Mouse (Mus musculus) liver, adult 2 months (tissue): ENCODE measurements around the gene B4galt1. TPM values are rescaled to one million over a fixed set of nuclear protein-coding genes. Genes with fewer than 3 reads are reported as not detected.

Source experiments
- DNase-seq: peaks from one replicate; pipeline ENCODE4 v3.0.0-alpha.2; 2011; ENCODE audit warnings: low read depth, low spot score; ENCODE audit errors: extremely low read depth
- H3K27ac ChIP-seq: fragments of 200-500 bp; replicated peaks from 2 replicates; pipeline ENCODE4 v1.5.1; 2012; ENCODE audit warnings: low read depth, mild to moderate bottlenecking, control low read depth, inconsistent platforms, low read length; ENCODE audit not compliant: insufficient read depth
- H3K27me3 ChIP-seq: fragments of 200-500 bp; 2 replicates; pipeline ENCODE4 v1.6.1; 2012; ENCODE audit warnings: mild to moderate bottlenecking, moderate library complexity, low read length, inconsistent platforms; ENCODE audit not compliant: control insufficient read depth, insufficient read depth
- H3K36me3 ChIP-seq: fragments of 200-500 bp; 2 replicates; pipeline ENCODE4 v1.6.1; 2012; ENCODE audit warnings: low read length, inconsistent platforms; ENCODE audit not compliant: control insufficient read depth, insufficient read depth
- H3K4me1 ChIP-seq: fragments of 200-500 bp; 2 replicates; pipeline ENCODE4 v1.6.1; 2011; ENCODE audit warnings: low read length; ENCODE audit not compliant: control insufficient read depth, insufficient read depth
- H3K4me3 ChIP-seq: fragments of 200-500 bp; 2 replicates; pipeline ENCODE4 v1.5.1; 2011; ENCODE audit warnings: low read depth, mild to moderate bottlenecking, control low read depth, low read length, moderate library complexity; ENCODE audit not compliant: insufficient read depth
- H3K79me2 ChIP-seq: fragments of 200-500 bp; 2 replicates; pipeline ENCODE4 v1.6.1; 2012; ENCODE audit warnings: inconsistent platforms, mild to moderate bottlenecking, low read length, moderate library complexity; ENCODE audit not compliant: control insufficient read depth, insufficient read depth
- H3K9ac ChIP-seq: fragments of 200-500 bp; 2 replicates; pipeline ENCODE4 v1.6.1; 2012; ENCODE audit warnings: low read depth, mild to moderate bottlenecking, control low read depth, inconsistent platforms, low read length
- CTCF ChIP-seq: fragments of 200-500 bp; IDR thresholded peaks from 2 replicates; pipeline ENCODE4 v1.5.1; 2011; ENCODE audit warnings: low read depth, low read length, control low read depth
- POLR2A ChIP-seq: fragments of 200-500 bp; IDR thresholded peaks from 2 replicates; pipeline ENCODE4 v1.6.1; 2011; ENCODE audit warnings: low read length, control low read depth; ENCODE audit not compliant: insufficient read depth; ENCODE audit errors: extremely low read depth
- WGBS: fragments of 180-500 bp; shearing (Covaris S2); methylation state at CpG from one replicate; pipeline ENCODE4 v1.1.7; 2018; 5-methylcytosine and 5-hydroxymethylcytosine counted together
- polyA plus RNA-seq: library from polyadenylated mRNA; depleted of rRNA; stranded (reverse); fragments of >200 nt; gene quantifications from 2 replicates; pipeline ENCODE4 v1.2.3, GENCODE M21; 2012; rRNA removed
- total RNA-seq: library from RNA; depleted of rRNA; stranded (reverse); fragments of >200 nt; gene quantifications from 2 replicates; pipeline ENCODE4 v1.2.3, GENCODE M21; 2014; rRNA removed

The B4galt1 gene
- total and polyA plus RNA-seq, 2 experiments: 11.0 to 28.1 TPM

DNA sequence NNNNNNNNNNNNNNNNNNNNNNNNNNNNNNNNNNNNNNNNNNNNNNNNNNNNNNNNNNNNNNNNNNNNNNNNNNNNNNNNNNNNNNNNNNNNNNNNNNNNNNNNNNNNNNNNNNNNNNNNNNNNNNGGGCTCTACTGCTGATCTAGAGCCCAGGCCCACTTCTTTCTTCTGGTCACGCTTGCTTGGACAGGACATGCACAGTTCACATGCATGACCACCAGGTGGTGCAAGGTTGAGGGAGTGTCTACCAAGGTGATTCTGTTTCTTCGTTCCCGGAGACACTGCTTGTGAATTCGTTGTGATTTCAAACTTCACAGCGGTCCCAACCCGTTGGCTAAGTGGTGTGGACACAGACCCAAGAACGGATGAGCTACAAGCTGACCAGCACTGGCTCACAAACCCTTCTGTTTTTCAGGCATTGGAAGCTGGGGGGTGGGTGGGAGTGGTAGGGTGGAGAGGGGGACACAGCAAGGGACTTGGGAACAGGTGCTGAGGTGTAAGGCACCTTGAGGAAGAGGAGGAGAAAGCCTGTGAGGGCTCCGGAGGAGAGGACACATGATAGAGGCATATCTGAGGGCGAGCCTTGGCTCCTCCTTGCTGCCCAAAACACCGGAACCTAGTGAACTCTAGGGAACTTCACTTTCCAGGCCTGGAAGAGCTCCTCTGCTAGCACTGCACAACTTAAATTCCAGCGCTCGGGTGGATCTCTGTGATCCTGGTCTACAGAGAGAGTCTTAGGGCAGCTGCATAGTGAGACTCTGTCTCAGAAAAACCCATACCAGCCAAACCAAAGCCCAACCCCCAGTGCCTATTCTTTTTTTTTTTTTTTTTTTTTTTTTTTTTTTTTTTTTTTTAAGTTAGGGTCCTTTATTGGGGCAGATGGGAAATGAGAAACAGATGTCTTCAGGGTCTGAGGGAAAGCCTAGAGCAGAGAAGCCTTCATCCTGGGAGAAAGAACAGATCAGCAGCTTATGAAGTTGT, 79.2 kb downstream of the B4galt1 start:
- Histone ChIP-seq H3K4me3 (no peak overlapping the region), H3K9ac (peak overlapping the region; percentile 19; the same call in 1 of the 2 replicates), H3K27me3 (no peaks in the 10 kb centered on the region), H3K4me1 (no peaks in the 10 kb centered on the region; the same call in 1 of the 2 replicates), H3K36me3 (no peaks in the 10 kb centered on the region), H3K79me2 (no peaks in the 10 kb centered on the region), H3K27ac (no peak overlapping the region)
- TF ChIP-seq CTCF (peak; percentile 83), POLR2A (no peak)
- 14% methylated on average over 12 of the region's 12 CpGs for WGBS
- peak; percentile 67 for DNase-seq

DNA sequence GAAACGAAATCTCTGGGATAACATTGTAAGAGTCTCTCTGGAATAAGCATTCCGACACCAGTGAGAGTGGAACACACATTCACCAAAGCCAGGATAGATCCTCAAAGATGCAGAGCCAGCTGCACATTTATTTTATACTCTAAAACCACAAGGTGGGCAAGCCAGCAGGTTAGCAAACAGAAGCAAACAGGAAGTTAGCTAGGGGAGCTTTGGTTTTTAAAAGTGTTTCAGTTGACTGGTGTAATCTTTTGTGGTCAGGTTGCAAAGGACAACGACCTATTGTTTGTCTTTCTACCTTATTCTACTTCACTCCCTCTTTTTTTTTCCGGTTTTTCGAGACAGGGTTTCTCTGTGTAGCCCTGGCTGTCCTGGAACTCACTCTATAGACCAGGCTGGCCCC, 93.9 kb downstream of the B4galt1 start:
- no peak overlapping the region for H3K4me3 ChIP-seq
- no peaks in the 10 kb centered on the region for H3K79me2 ChIP-seq
- no peak overlapping the region for H3K9ac ChIP-seq
- TF ChIP-seq CTCF (no peak), POLR2A (no peak)
- H3K4me1 ChIP-seq: no peaks in the 10 kb centered on the region
- WGBS: 55% methylated on average over 5 of the region's 5 CpGs
- H3K36me3 ChIP-seq: peaks cover 5% of the 10 kb centered on the region
- DNase-seq: no peak
- H3K27me3 ChIP-seq: no peaks in the 10 kb centered on the region
- no peak overlapping the region for H3K27ac ChIP-seq

DNA sequence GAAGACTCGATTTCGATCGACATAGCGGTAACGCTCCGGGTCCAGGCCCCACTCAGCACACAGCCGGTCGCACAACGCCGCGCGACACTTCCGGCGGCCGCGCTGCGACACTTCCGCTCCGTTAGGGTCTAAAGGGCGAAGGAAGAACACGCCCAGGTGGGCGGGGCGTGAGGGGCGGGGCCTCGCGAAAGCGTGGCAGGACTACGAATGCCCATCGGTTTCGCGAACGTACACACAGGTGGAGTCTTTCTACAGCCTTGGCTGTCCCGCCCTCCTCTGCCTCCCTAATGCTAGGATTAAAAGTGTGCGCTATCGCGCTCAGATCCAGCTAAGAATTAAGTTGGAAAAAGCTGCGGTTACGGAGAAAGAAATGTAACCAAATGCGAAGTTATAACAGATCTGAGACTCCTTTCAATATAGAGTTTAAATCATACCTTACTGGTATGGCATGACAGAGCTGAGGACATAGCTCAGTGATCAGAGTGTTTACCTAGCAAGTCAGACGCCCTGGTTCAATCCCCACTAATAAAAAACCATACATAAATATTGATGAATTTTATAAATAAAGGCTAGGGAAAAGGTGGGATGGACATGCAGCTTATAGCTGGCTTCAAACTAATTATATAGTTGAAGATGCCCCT, 95.9 kb downstream of the B4galt1 start, which contains the start of gene Smu1:
Gene Smu1 (minus strand): TSS at position 144 of the 641 bp plus-strand sequence.
- peak within 1 kb of the TSS; percentile 97 for H3K9ac ChIP-seq
- H3K4me3 ChIP-seq: peak within 1 kb of the TSS; percentile 96
- no peaks in the 10 kb centered on the region for H3K27me3 ChIP-seq
- TF ChIP-seq POLR2A (peak; percentile 65; the same call in 1 of the 2 replicates), CTCF (no peak)
- under 1% methylated on average over 40 of the region's 40 CpGs for WGBS
- H3K36me3 ChIP-seq: peaks cover 22% of the 10 kb centered on the region
- no peaks in the 10 kb centered on the region for H3K4me1 ChIP-seq
- DNase-seq: peak; percentile 84
- H3K79me2 ChIP-seq: no peaks in the 10 kb centered on the region
- H3K27ac ChIP-seq: peak within 1 kb of the TSS; percentile 80

DNA sequence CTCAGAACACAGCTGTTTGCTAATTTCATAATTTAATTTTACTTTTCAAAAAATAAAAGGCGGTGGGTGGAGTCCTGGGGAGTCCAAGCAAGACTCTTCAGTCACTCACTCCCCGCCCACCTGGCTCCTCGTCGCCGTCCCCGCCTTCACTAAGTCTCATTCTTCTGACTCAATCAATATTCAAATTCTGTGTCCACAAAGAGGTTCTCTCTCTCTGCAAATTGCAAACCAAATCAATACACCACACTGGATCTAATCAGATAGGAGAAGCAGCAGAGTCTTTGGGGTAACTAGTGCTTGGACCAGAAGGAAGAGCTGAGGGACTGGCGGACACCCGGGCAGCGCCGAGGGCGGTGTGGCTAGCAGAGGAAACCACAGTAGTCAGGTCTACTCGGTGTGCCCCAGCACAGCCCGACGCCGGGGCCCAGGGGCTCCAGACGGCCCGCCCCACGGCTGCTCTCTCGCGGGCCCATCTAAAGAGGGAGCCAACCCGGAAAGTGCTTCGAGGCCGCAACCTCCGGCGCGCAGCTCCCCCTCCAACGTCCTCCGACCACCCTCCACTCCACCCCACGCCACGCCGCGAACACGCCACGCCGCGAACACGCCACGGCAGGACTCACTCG, 96.5 kb downstream of the B4galt1 start:
- DNase-seq: peak; percentile 85
- Histone ChIP-seq H3K27ac (peak overlapping the region; percentile 80), H3K9ac (peak overlapping the region; percentile 97), H3K79me2 (no peaks in the 10 kb centered on the region; the same call in 1 of the 2 replicates), H3K27me3 (no peaks in the 10 kb centered on the region), H3K4me1 (no peaks in the 10 kb centered on the region), H3K4me3 (peak overlapping the region; percentile 96), H3K36me3 (peaks cover 27% of the 10 kb centered on the region)
- WGBS: under 1% methylated on average over 39 of the region's 39 CpGs
- TF ChIP-seq CTCF: no peak
- no peak for TF ChIP-seq POLR2A

Other genes with a start within 250 kb of the B4galt1 start
- 6.2 and 7.2 TPM in 2 replicates for gene Aptx, start 150.8 kb downstream of the B4galt1 start, total RNA-seq
- gene Aptx, start 150.8 kb downstream of the B4galt1 start, polyA plus RNA-seq: 3.4 and 4.8 TPM in 2 replicates
- 85.2 and 135 TPM in 2 replicates for gene Dnaja1, start 131.9 kb downstream of the B4galt1 start, total RNA-seq
- 9.1 and 11.5 TPM in 2 replicates for gene Dnaja1, start 131.9 kb downstream of the B4galt1 start, polyA plus RNA-seq
- gene Smu1, start 96.1 kb downstream of the B4galt1 start, total RNA-seq: 53.0 and 58.3 TPM in 2 replicates
- 16.2 TPM in 2 replicates for gene Smu1, start 96.1 kb downstream of the B4galt1 start, polyA plus RNA-seq
- 1.4 and 1.9 TPM in 2 replicates for gene Spink4, start 66.0 kb upstream of the B4galt1 start, total RNA-seq
- gene Spink4, start 66.0 kb upstream of the B4galt1 start, polyA plus RNA-seq: 0.93 and 1.9 TPM in 2 replicates
- 88.7 and 101 TPM in 2 replicates for gene Bag1, start 94.3 kb upstream of the B4galt1 start, total RNA-seq
- 59.6 and 75.9 TPM in 2 replicates for gene Bag1, start 94.3 kb upstream of the B4galt1 start, polyA plus RNA-seq
- 63.0 and 78.5 TPM in 2 replicates for gene Chmp5, start 94.4 kb upstream of the B4galt1 start, total RNA-seq
- 12.0 and 13.7 TPM in 2 replicates for gene Chmp5, start 94.4 kb upstream of the B4galt1 start, polyA plus RNA-seq
- gene Nfx1, start 116.9 kb upstream of the B4galt1 start, total RNA-seq: 31.6 and 34.8 TPM in 2 replicates
- 12.2 and 21.5 TPM in 2 replicates for gene Nfx1, start 116.9 kb upstream of the B4galt1 start, polyA plus RNA-seq
- 0.07 and 0.09 TPM in 2 replicates for gene Aqp7, start 194.1 kb upstream of the B4galt1 start, total RNA-seq
- 0.04 and 0.26 TPM in 2 replicates for gene Aqp7, start 194.1 kb upstream of the B4galt1 start, polyA plus RNA-seq
- gene Aqp3, start 244.2 kb upstream of the B4galt1 start, total RNA-seq: not detected in 2 replicates
- not detected in 2 replicates for gene Aqp3, start 244.2 kb upstream of the B4galt1 start, polyA plus RNA-seq